Mouse (Mus musculus): ENCODE measurements around the gene Ccdc6.

GRCm38 (mm10) chr10:70080908-70081307 is 16.0 kb upstream of the Ccdc6 start:
- TF ChIP-seq CTCF (IDR thresholded peaks at IDR 0.05) (no peak), EP300 (IDR thresholded peaks at IDR 0.05) (no peak)

All from lung, postnatal 0 days (tissue).